Comparison of ENCODE assay signal across 8 mouse cellular contexts in the genomic region with DNA sequence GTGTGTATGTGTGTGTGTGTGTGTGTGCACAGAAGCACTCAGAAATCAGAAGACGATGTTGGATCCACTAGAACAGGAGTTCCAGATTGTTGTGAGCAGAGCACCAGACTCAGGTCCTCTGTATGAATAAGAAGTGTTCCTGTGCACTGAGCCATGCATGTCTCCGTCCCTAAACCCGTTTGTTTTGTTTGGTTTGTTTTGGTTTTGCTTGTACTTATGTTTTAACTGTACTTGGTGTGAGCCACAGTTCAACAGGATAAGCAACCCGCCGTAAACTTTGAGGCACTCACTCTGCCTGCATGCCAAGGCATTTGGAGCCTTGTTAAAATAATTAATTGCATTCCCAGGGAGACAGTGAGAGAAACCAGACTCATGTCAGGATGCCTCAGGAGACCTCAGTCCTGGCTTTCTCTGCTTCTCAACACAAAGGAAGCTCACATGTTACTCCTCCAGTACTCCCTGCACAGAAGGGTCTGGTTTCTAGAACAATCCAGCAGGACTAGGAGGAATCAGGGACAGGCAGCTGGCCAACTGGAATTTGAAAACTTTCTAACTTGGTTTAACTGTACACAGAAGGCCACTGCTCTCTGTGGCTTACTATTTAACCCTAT. TPM values are rescaled to one million over a fixed set of nuclear protein-coding genes. Genes with fewer than 3 reads are reported as not detected.
DNase-seq lines count a peak whose midpoint lies in the region; ATAC-seq and TF ChIP-seq lines count a peak whose summit lies in the region.

No protein-coding gene starts in this region.

- ATAC-seq in lung, embryonic 15.5 days (ENCODE audit: borderline replicate concordance, extremely low read depth, low FRiP score, low TSS enrichment): peak; percentile 60; the same call in 1 of the 2 replicates

- no peak overlapping the region for H3K9ac ChIP-seq in lung, embryonic 15.5 days
- H3K9ac ChIP-seq in heart, adult 2 months (ENCODE audit: low read depth, low read length): 0 out of 2 replicates have a peak overlapping the region, but pooled peaks have one; percentile 6

- DNase-seq in lung, postnatal 25 days (ENCODE audit: low spot score): no peak
- peak in 1 of 2 experiments; percentile 62 for DNase-seq in heart, adult 2 months
- DNase-seq in kidney, adult 9 months: peak; percentile 93
- DNase-seq in mesoderm, embryonic 11.5 days (ENCODE audit: low read depth, low spot score): peak; percentile 68
- no peak for DNase-seq in adrenal gland, adult 2 months
- DNase-seq in cerebellum, adult 18-20 months: no peak
- no peak for DNase-seq in T-cell, adult 2 months (ENCODE audit: low spot score)

- intact Hi-C loops in heart, adult 2 months (cut with DNase I): no loop called here

- WGBS in lung, embryonic 15.5 days: 34% methylated on average over 5 of the region's 5 CpGs
- WGBS in heart, adult 2 months: 9% methylated on average over 5 of the region's 5 CpGs

- no peak overlapping the region for H3K4me3 ChIP-seq in lung, embryonic 15.5 days
- H3K4me3 ChIP-seq in heart, adult 2 months: no peak overlapping the region

- peaks cover 23% of the 10 kb centered on the region for H3K4me1 ChIP-seq in lung, embryonic 15.5 days
- H3K4me1 ChIP-seq in heart, adult 2 months (ENCODE audit: control insufficient read depth, insufficient read depth, low read length): peaks cover 23% of the 10 kb centered on the region

- H3K79me2 ChIP-seq in heart, adult 2 months (replicated peaks; ENCODE audit: control insufficient read depth, insufficient read depth, low read length): peaks cover 3% of the 10 kb centered on the region; the same call in 1 of the 2 replicates

- H3K36me3 ChIP-seq in lung, embryonic 15.5 days: no peaks in the 10 kb centered on the region
- peaks cover 30% of the 10 kb centered on the region for H3K36me3 ChIP-seq in heart, adult 2 months (ENCODE audit: control insufficient read depth, insufficient read depth, low read length)

- no peak overlapping the region for H3K4me2 ChIP-seq in lung, embryonic 15.5 days

- H3K9me3 ChIP-seq in lung, embryonic 15.5 days: no peaks in the 10 kb centered on the region

- no peak for TF ChIP-seq CTCF in heart, adult 2 months (IDR thresholded peaks at IDR 0.05)

- TF ChIP-seq EP300 in heart, adult 2 months (IDR thresholded peaks at IDR 0.05; ENCODE audit: insufficient read depth, low read depth, low read length): peak; percentile 74; the same call in 1 of the 2 replicates

- no peaks in the 10 kb centered on the region for H3K27me3 ChIP-seq in lung, embryonic 15.5 days
- H3K27me3 ChIP-seq in heart, adult 2 months (ENCODE audit: control insufficient read depth, insufficient read depth, low read length): no peaks in the 10 kb centered on the region

- H3K27ac ChIP-seq in lung, embryonic 15.5 days: peak overlapping the region; percentile 74
- peak overlapping the region; percentile 79 for H3K27ac ChIP-seq in heart, adult 2 months

- TF ChIP-seq POLR2A in heart, adult 2 months (IDR thresholded peaks at IDR 0.05; ENCODE audit: insufficient read depth, low read depth, low read length): no peak

RNA-seq across cellular contexts. Expression of a gene that starts 40.3 kb away (rescaled TPM):
- polyA plus RNA-seq in lung, embryonic 15.5 days (2015; fragmentation: Nextera tagmentation; extraction: Ambion mirVana): 1.3 and 1.6 TPM in 2 replicates
- total RNA-seq in heart, adult 2 months (2021): 1 to 10 TPM; 1.1 TPM
- polyA plus RNA-seq in heart, adult 2 months (2012; rRNA removed): 0.61 TPM in 2 replicates
- 1 to 10 TPM; 2.0 to 2.5 TPM for total RNA-seq in adrenal gland, adult 2 months (2021)
- polyA plus RNA-seq in adrenal gland, adult 2 months (2012; rRNA removed): 1.5 and 1.7 TPM in 2 replicates

Comparison
In these comparisons a context has a peak if more than half of its experiments do, and no peak if none do; other contexts are left out.
1. DNase-seq: peak in kidney, adult 9 months (single experiment) and mesoderm, embryonic 11.5 days (single experiment); none in lung, postnatal 25 days (single experiment), adrenal gland, adult 2 months (single experiment), cerebellum, adult 18-20 months (0 of 2) and T-cell, adult 2 months (single experiment).